Mouse (Mus musculus) liver, adult 2 months (tissue): ENCODE measurements around the gene Sdsl. TPM values are rescaled to one million over a fixed set of nuclear protein-coding genes. Genes with fewer than 3 reads are reported as not detected.

Experiments
- DNase-seq: peaks from one replicate; pipeline ENCODE4 v3.0.0-alpha.2; 2011; ENCODE audit warnings: low read depth, low spot score; ENCODE audit errors: extremely low read depth
- H3K27ac ChIP-seq: fragments of 200-500 bp; replicated peaks from 2 replicates; pipeline ENCODE4 v1.5.1; 2012; ENCODE audit warnings: low read depth, mild to moderate bottlenecking, control low read depth, inconsistent platforms, low read length; ENCODE audit not compliant: insufficient read depth
- H3K27me3 ChIP-seq: fragments of 200-500 bp; 2 replicates; pipeline ENCODE4 v1.6.1; 2012; ENCODE audit warnings: mild to moderate bottlenecking, moderate library complexity, low read length, inconsistent platforms; ENCODE audit not compliant: control insufficient read depth, insufficient read depth
- H3K36me3 ChIP-seq: fragments of 200-500 bp; 2 replicates; pipeline ENCODE4 v1.6.1; 2012; ENCODE audit warnings: low read length, inconsistent platforms; ENCODE audit not compliant: control insufficient read depth, insufficient read depth
- H3K4me1 ChIP-seq: fragments of 200-500 bp; 2 replicates; pipeline ENCODE4 v1.6.1; 2011; ENCODE audit warnings: low read length; ENCODE audit not compliant: control insufficient read depth, insufficient read depth
- H3K4me3 ChIP-seq: fragments of 200-500 bp; 2 replicates; pipeline ENCODE4 v1.5.1; 2011; ENCODE audit warnings: low read depth, mild to moderate bottlenecking, control low read depth, low read length, moderate library complexity; ENCODE audit not compliant: insufficient read depth
- H3K79me2 ChIP-seq: fragments of 200-500 bp; 2 replicates; pipeline ENCODE4 v1.6.1; 2012; ENCODE audit warnings: inconsistent platforms, mild to moderate bottlenecking, low read length, moderate library complexity; ENCODE audit not compliant: control insufficient read depth, insufficient read depth
- H3K9ac ChIP-seq: fragments of 200-500 bp; 2 replicates; pipeline ENCODE4 v1.6.1; 2012; ENCODE audit warnings: low read depth, mild to moderate bottlenecking, control low read depth, inconsistent platforms, low read length
- CTCF ChIP-seq: fragments of 200-500 bp; IDR thresholded peaks from 2 replicates; pipeline ENCODE4 v1.5.1; 2011; ENCODE audit warnings: low read depth, low read length, control low read depth
- POLR2A ChIP-seq: fragments of 200-500 bp; IDR thresholded peaks from 2 replicates; pipeline ENCODE4 v1.6.1; 2011; ENCODE audit warnings: low read length, control low read depth; ENCODE audit not compliant: insufficient read depth; ENCODE audit errors: extremely low read depth
- WGBS: fragments of 180-500 bp; shearing (Covaris S2); methylation state at CpG from one replicate; pipeline ENCODE4 v1.1.7; 2018; 5-methylcytosine and 5-hydroxymethylcytosine counted together
- polyA plus RNA-seq: library from polyadenylated mRNA; depleted of rRNA; stranded (reverse); fragments of >200 nt; gene quantifications from 2 replicates; pipeline ENCODE4 v1.2.3, GENCODE M21; 2012
- total RNA-seq: library from RNA; depleted of rRNA; stranded (reverse); fragments of >200 nt; gene quantifications from 2 replicates; pipeline ENCODE4 v1.2.3, GENCODE M21; 2014

Gene Sdsl
- total and polyA plus RNA-seq, 2 experiments: 11.7 to 18.6 TPM

DNA sequence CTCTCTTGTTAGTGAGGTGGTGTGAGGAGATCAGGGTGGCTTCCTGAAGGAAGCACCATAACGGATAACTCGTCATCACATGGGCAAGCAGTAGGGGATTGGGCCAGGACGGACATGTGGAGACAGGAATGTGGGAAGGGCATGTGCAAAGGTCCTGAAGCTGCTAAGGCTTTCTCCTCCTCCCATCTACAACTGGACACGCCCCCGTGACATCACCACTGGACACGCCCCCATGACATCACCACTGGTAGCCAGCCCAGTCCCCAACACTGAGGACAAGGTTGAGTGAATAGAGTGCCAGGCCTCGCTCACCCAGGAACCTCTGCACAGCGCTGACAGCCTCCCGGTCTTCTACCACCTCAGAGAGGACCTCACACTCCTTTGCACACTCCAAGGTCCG, 13.5 kb downstream of the Sdsl start:
- TF ChIP-seq POLR2A: no peak
- no peak for TF ChIP-seq CTCF
- H3K4me3 ChIP-seq: no peak overlapping the region
- no peaks in the 10 kb centered on the region for H3K4me1 ChIP-seq
- H3K36me3 ChIP-seq: no peaks in the 10 kb centered on the region
- H3K9ac ChIP-seq: no peak overlapping the region
- H3K27me3 ChIP-seq: no peaks in the 10 kb centered on the region
- no peak overlapping the region for H3K27ac ChIP-seq
- 77% methylated on average over 10 of the region's 10 CpGs for WGBS
- no peaks in the 10 kb centered on the region for H3K79me2 ChIP-seq
- DNase-seq: no peak

- H3K27ac ChIP-seq: no peak overlapping the region
- no peaks in the 10 kb centered on the region for H3K36me3 ChIP-seq
- H3K79me2 ChIP-seq: no peaks in the 10 kb centered on the region
- no peak for DNase-seq
- no peak overlapping the region for H3K9ac ChIP-seq
- H3K4me1 ChIP-seq: no peaks in the 10 kb centered on the region
- 13% methylated on average over 9 of the region's 9 CpGs for WGBS
- TF ChIP-seq CTCF (peak; percentile 69), POLR2A (no peak)
- H3K4me3 ChIP-seq: no peak overlapping the region
- no peaks in the 10 kb centered on the region for H3K27me3 ChIP-seq
Measured at GRCm38 (mm10) chr5:120457628-120458027, 15.0 kb downstream of the Sdsl start.

GRCm38 (mm10) chr5:120456841-120457554, 15.6 kb downstream of the Sdsl start:
- 57% methylated on average over 7 of the region's 7 CpGs for WGBS

GRCm38 (mm10) chr5:120456253-120456652, 16.4 kb downstream of the Sdsl start:
- Histone ChIP-seq H3K4me1 (no peaks in the 10 kb centered on the region), H3K4me3 (no peak overlapping the region), H3K9ac (no peak overlapping the region), H3K36me3 (no peaks in the 10 kb centered on the region), H3K27me3 (no peaks in the 10 kb centered on the region), H3K79me2 (no peaks in the 10 kb centered on the region), H3K27ac (no peak overlapping the region)
- no peak for TF ChIP-seq POLR2A
- no peak for TF ChIP-seq CTCF
- no peak for DNase-seq
- WGBS: 27% methylated on average over 1 of the region's 1 CpGs

More at GRCm38 (mm10) chr5:120456841-120457554, 15.6 kb downstream of the Sdsl start:
- Histone ChIP-seq H3K27ac (no peak overlapping the region), H3K4me3 (no peak overlapping the region), H3K36me3 (no peaks in the 10 kb centered on the region), H3K4me1 (no peaks in the 10 kb centered on the region), H3K9ac (no peak overlapping the region), H3K79me2 (no peaks in the 10 kb centered on the region), H3K27me3 (no peaks in the 10 kb centered on the region)
- TF ChIP-seq POLR2A (no peak), CTCF (no peak)
- DNase-seq: no peak

DNA sequence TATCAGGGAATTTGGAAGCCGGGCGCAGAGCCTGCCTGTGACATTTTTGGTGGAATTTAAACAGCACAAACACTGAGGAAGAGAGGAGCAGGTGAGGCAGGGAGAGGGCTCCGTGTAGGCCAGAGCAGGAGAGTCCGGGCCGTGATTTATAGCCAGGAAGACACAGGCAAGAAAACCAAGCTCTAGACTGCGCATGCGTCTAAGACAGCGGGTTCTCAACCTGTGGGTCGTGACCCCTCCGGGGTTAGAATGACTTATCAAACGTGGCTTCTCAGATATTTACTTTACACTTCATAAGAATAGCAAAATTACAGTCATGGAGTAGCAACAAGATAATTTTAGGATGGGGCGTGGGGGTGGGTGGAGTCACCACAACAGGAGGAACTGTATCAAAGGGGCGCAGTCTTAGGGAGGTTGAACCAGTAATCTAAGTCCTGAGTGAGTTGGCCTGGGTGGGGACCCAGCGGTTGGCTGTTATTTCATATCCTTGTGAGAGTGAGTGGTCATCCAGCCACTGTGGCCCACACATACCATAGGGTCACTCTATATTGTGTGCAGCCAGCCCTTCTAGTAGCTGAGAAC, 17.8 kb downstream of the Sdsl start:
- H3K27ac ChIP-seq: no peak overlapping the region
- H3K79me2 ChIP-seq: no peaks in the 10 kb centered on the region
- no peaks in the 10 kb centered on the region for H3K36me3 ChIP-seq
- no peak overlapping the region for H3K9ac ChIP-seq
- no peaks in the 10 kb centered on the region for H3K4me1 ChIP-seq
- H3K27me3 ChIP-seq: no peaks in the 10 kb centered on the region
- H3K4me3 ChIP-seq: no peak overlapping the region
- no peak for DNase-seq
- 62% methylated on average over 14 of the region's 14 CpGs for WGBS
- no peak for TF ChIP-seq CTCF
- TF ChIP-seq POLR2A: no peak

GRCm38 (mm10) chr5:120447305-120447704, 25.3 kb downstream of the Sdsl start:
- H3K4me1 ChIP-seq: no peaks in the 10 kb centered on the region
- no peaks in the 10 kb centered on the region for H3K79me2 ChIP-seq
- TF ChIP-seq POLR2A: no peak
- TF ChIP-seq CTCF: no peak
- DNase-seq: no peak
- H3K27me3 ChIP-seq: peaks cover 4% of the 10 kb centered on the region; the same call in 1 of the 2 replicates
- no peaks in the 10 kb centered on the region for H3K36me3 ChIP-seq
- no peak overlapping the region for H3K4me3 ChIP-seq
- WGBS: 41% methylated on average over 13 of the region's 13 CpGs
- H3K9ac ChIP-seq: no peak overlapping the region
- H3K27ac ChIP-seq: no peak overlapping the region
